Mouse (Mus musculus) CH12.LX (cell line): Measurements from ENCODE around the gene Fam240a. TPM values are rescaled to one million over a fixed set of nuclear protein-coding genes. Genes with fewer than 3 reads are reported as not detected.

Experiments used
- DNase-seq: peaks from one replicate; pipeline ENCODE4 v3.0.0-alpha.2; 2013; ENCODE audit errors: extremely low read depth
- H3K27ac ChIP-seq: 2 replicates; pipeline ENCODE4 v1.5.1; 2012; ENCODE audit warnings: low read depth, mild to moderate bottlenecking, control low read depth, moderate library complexity; ENCODE audit not compliant: insufficient read depth
- H3K27me3 ChIP-seq: replicated peaks from 2 replicates; pipeline ENCODE3; 2012; ENCODE audit warnings: inconsistent platforms
- H3K36me3 ChIP-seq, 2 experiments: replicated peaks in 1 of 2; 2 replicates each; pipeline versions ENCODE3 to v1.6.1; 2012; ENCODE audit warnings: inconsistent platforms in 1 of 2, low read length in 1 of 2, mild to moderate bottlenecking in 1 of 2, mixed read lengths in 1 of 2, moderate library complexity in 1 of 2; ENCODE audit not compliant: control insufficient read depth in 1 of 2, insufficient read depth in 1 of 2
- H3K4me1 ChIP-seq, 2 experiments: 2 replicates each; pipeline ENCODE4 v1.6.1; 2012; ENCODE audit warnings: inconsistent platforms in 1 of 2, moderate library complexity in 1 of 2; ENCODE audit not compliant: insufficient read depth in 2 of 2, control insufficient read depth in 1 of 2
- H3K4me2 ChIP-seq: 2 replicates; pipeline ENCODE4 v1.6.1; 2012; ENCODE audit warnings: low read depth, mild to moderate bottlenecking, control low read depth; ENCODE audit not compliant: poor library complexity, insufficient read depth, severe bottlenecking
- H3K4me3 ChIP-seq, 3 experiments: fragments of 150-350 bp in 1 of 3; sonication (generic) in 1 of 3; replicated peaks in 1 of 3; 2 replicates each; pipeline versions ENCODE3 to v1.5.1; 2011 to 2012; ENCODE audit warnings: low read depth in 2 of 3, low read length in 2 of 3, mild to moderate bottlenecking in 2 of 3, moderate library complexity in 2 of 3, control low read depth in 1 of 3, improper control_type of control experiment in 1 of 3, inconsistent platforms in 1 of 3, mixed read lengths in 1 of 3; ENCODE audit not compliant: poor library complexity in 1 of 3
- H3K79me2 ChIP-seq: replicated peaks from 2 replicates; pipeline ENCODE4 v1.6.1; 2012; ENCODE audit warnings: mild to moderate bottlenecking, moderate library complexity; ENCODE audit not compliant: control insufficient read depth, poor library complexity, insufficient read depth, severe bottlenecking; ENCODE audit errors: extremely low read depth
- H3K9ac ChIP-seq: 2 replicates; pipeline ENCODE4 v1.6.1; 2012; ENCODE audit warnings: low read depth, mild to moderate bottlenecking, control low read depth, moderate library complexity; ENCODE audit not compliant: insufficient read depth
- H3K9me3 ChIP-seq: replicated peaks from 2 replicates; pipeline ENCODE3; 2012; ENCODE audit warnings: low read length, inconsistent platforms, mixed read lengths
- BHLHE40 ChIP-seq: IDR thresholded peaks from 2 replicates; pipeline ENCODE4 v1.6.1; 2011; ENCODE audit warnings: mild to moderate bottlenecking, low read depth, low read length, improper control_type of control experiment
- CHD2 ChIP-seq: IDR thresholded peaks from 2 replicates; pipeline ENCODE4 v1.6.1; 2011; ENCODE audit warnings: low read length, improper control_type of control experiment
- E2F4 ChIP-seq: IDR thresholded peaks from 2 replicates; pipeline ENCODE4 v1.6.1; 2011; ENCODE audit warnings: low read depth, low read length, improper control_type of control experiment; ENCODE audit not compliant: insufficient replicate concordance
- ELF1 ChIP-seq: IDR thresholded peaks from 2 replicates; pipeline ENCODE4 v1.6.1; 2014; ENCODE audit warnings: low read depth, mild to moderate bottlenecking, inconsistent platforms, low read length, improper control_type of control experiment
- ETS1 ChIP-seq: conservative IDR thresholded peaks from 2 replicates; pipeline ENCODE4 v1.6.1; 2012; ENCODE audit warnings: low read depth, mild to moderate bottlenecking, inconsistent platforms, low read length, improper control_type of control experiment, moderate library complexity
- GABPA ChIP-seq: IDR thresholded peaks from 2 replicates; pipeline ENCODE4 v1.6.1; 2012; ENCODE audit warnings: low read depth, low read length, improper control_type of control experiment, inconsistent platforms; ENCODE audit not compliant: insufficient replicate concordance
- JUND ChIP-seq: conservative IDR thresholded peaks from 2 replicates; pipeline ENCODE4 v1.6.1; 2011; ENCODE audit warnings: low read depth, low read length, improper control_type of control experiment
- MAX ChIP-seq: IDR thresholded peaks from 2 replicates; pipeline ENCODE4 v1.6.1; 2011; ENCODE audit warnings: low read length, improper control_type of control experiment
- MXI1 ChIP-seq: IDR thresholded peaks from 2 replicates; pipeline ENCODE4 v1.6.1; 2011; ENCODE audit warnings: mild to moderate bottlenecking, low read depth, low read length, improper control_type of control experiment
- MYC ChIP-seq: IDR thresholded peaks from 2 replicates; pipeline ENCODE4 v1.6.1; 2011; ENCODE audit warnings: low read depth, mild to moderate bottlenecking, improper control_type of control experiment, low read length
- NELFE ChIP-seq: IDR thresholded peaks from 2 replicates; pipeline ENCODE4 v1.6.1; 2011; ENCODE audit warnings: low read depth, low read length, improper control_type of control experiment
- PAX5 ChIP-seq: IDR thresholded peaks from 2 replicates; pipeline ENCODE4 v1.6.1; 2012; ENCODE audit warnings: low read length, inconsistent platforms, mixed read lengths
- RAD21 ChIP-seq: IDR thresholded peaks from 2 replicates; pipeline ENCODE4 v1.6.1; 2011; ENCODE audit warnings: low read depth, mild to moderate bottlenecking, low read length, improper control_type of control experiment, moderate library complexity
- RCOR1 ChIP-seq: conservative IDR thresholded peaks from 2 replicates; pipeline ENCODE4 v1.6.1; 2012; ENCODE audit warnings: low read depth, mild to moderate bottlenecking, inconsistent platforms, low read length, improper control_type of control experiment
- SIN3A ChIP-seq: IDR thresholded peaks from 2 replicates; pipeline ENCODE4 v1.6.1; 2012; ENCODE audit warnings: low read length, improper control_type of control experiment, inconsistent platforms
- ZC3H11A ChIP-seq: IDR thresholded peaks from 2 replicates; pipeline ENCODE4 v1.6.1; 2012; ENCODE audit warnings: low read depth, mild to moderate bottlenecking, inconsistent platforms, low read length, improper control_type of control experiment
- ZKSCAN1 ChIP-seq: IDR thresholded peaks from 2 replicates; pipeline ENCODE4 v1.6.1; 2012; ENCODE audit warnings: low read depth, inconsistent platforms, low read length, improper control_type of control experiment, borderline replicate concordance
- ZMIZ1 ChIP-seq: IDR thresholded peaks from 2 replicates; pipeline ENCODE4 v1.6.1; 2012; ENCODE audit warnings: low read depth, mild to moderate bottlenecking, inconsistent platforms, low read length, improper control_type of control experiment
- ZNF384 ChIP-seq: IDR thresholded peaks from 2 replicates; pipeline ENCODE4 v1.6.1; 2012; ENCODE audit warnings: low read depth, low read length, improper control_type of control experiment, inconsistent platforms
- dilution Hi-C: fragments of 300-500 bp; cut with MboI; formaldehyde crosslinking; loops from 2 replicates; pipeline ENCODE4 v1.14.3; 2020; ENCODE audit warnings: low sequenced_read_pairs; ENCODE audit not compliant: extremely low pct_unique_long_range_greater_than_20kb, extremely low pct_ligation_motif_present
- in situ Hi-C: fragments of 300-500 bp; cut with MboI; formaldehyde crosslinking; loops from 3 replicates; pipeline ENCODE4 v1.14.3; 2019; ENCODE audit warnings: low sequenced_read_pairs, low pct_ligation_motif_present, low pct_unique_long_range_greater_than_20kb, mixed read lengths
- polyA plus RNA-seq: library from polyadenylated mRNA; unstranded; fragments of >175 nt; gene quantifications from 2 replicates; pipeline ENCODE4 v1.2.1, GENCODE M21; 2012; ENCODE audit warnings: low read depth; ENCODE audit not compliant: insufficient read length
- total RNA-seq, 2 experiments: library from RNA; depleted of rRNA; stranded (reverse); fragments of 300-350 nt in 1 of 2; fragments of >200 nt in 1 of 2; gene quantifications; 2 replicates each; pipeline ENCODE4 v1.2.3; 2012 to 2014

Gene Fam240a
- total and polyA plus RNA-seq, 3 experiments, result not detected

GRCm38 (mm10) chr9:110952931-110953549, 36.4 kb upstream of the Fam240a start:
- H3K9ac ChIP-seq, result no peak overlapping the region
- H3K36me3 ChIP-seq, result no peaks in the 10 kb centered on the region
- H3K79me2 ChIP-seq, result no peaks in the 10 kb centered on the region
- H3K9me3 ChIP-seq, result peaks cover 2% of the 10 kb centered on the region
- no peak overlapping the region for H3K27ac ChIP-seq
- H3K4me1 ChIP-seq, result no peaks in the 10 kb centered on the region
- TF ChIP-seq MXI1 (no peak), JUND (no peak), RAD21 (no peak), ZNF384 (0 out of 2 replicates have a peak, but pooled peaks have one; percentile 26), MAX (no peak)
- TF ChIP-seq, all 38 proteins: peak for 1
- Histone ChIP-seq H3K27me3 (no peaks in the 10 kb centered on the region), H3K4me2 (no peak overlapping the region), H3K4me3 (no peak overlapping the region)
- DNase-seq, result no peak
- dilution Hi-C loops, result no loop called here
- in situ Hi-C loops, result no loop called here

- peaks cover 2% of the 10 kb centered on the region for H3K9me3 ChIP-seq
- H3K27me3 ChIP-seq, result no peaks in the 10 kb centered on the region
- dilution Hi-C loops, result no loop called here
- H3K79me2 ChIP-seq, result no peaks in the 10 kb centered on the region
- H3K9ac ChIP-seq, result no peak overlapping the region
- H3K4me2 ChIP-seq, result no peak overlapping the region
- H3K4me3 ChIP-seq, result no peak overlapping the region
- no peak overlapping the region for H3K27ac ChIP-seq
- in situ Hi-C loops, result no loop called here
- no peaks in the 10 kb centered on the region for H3K36me3 ChIP-seq
- TF ChIP-seq NELFE (no peak), E2F4 (no peak), ZKSCAN1 (no peak), MYC (no peak), GABPA (no peak), RCOR1 (no peak), ZC3H11A (no peak), ELF1 (no peak), ZMIZ1 (no peak), SIN3A (no peak), BHLHE40 (no peak), JUND (no peak), ETS1 (no peak), CHD2 (no peak), PAX5 (no peak)
- no peak for DNase-seq
- H3K4me1 ChIP-seq, result no peaks in the 10 kb centered on the region
These were observed 35.7 kb upstream of the Fam240a start for GRCm38 (mm10) chr9:110952398-110952797.
